Mouse (Mus musculus) cerebellum, adult 2 months (tissue): ENCODE data around the gene Tiprl. TPM values are rescaled to one million over a fixed set of nuclear protein-coding genes. Genes with fewer than 3 reads are reported as not detected.

ENCODE experiments used
- DNase-seq, 2 experiments: peaks; one replicate each; pipeline ENCODE4 v3.0.0; 2021
- H3K27ac ChIP-seq: fragments of 200-500 bp; 2 replicates; pipeline ENCODE4 v1.5.1; 2012; ENCODE audit warnings: low read length, control low read depth, inconsistent platforms; ENCODE audit not compliant: insufficient read depth
- H3K27me3 ChIP-seq: fragments of 200-500 bp; 2 replicates; pipeline ENCODE4 v1.6.1; 2012; ENCODE audit warnings: inconsistent platforms, mild to moderate bottlenecking, low read length, moderate library complexity; ENCODE audit not compliant: control insufficient read depth, insufficient read depth
- H3K4me1 ChIP-seq: fragments of 200-500 bp; 2 replicates; pipeline ENCODE4 v1.6.1; 2011; ENCODE audit warnings: low read length; ENCODE audit not compliant: control insufficient read depth, insufficient read depth
- H3K4me3 ChIP-seq: fragments of 200-500 bp; replicated peaks from 2 replicates; pipeline ENCODE3; 2011; ENCODE audit warnings: mild to moderate bottlenecking, low read depth, low read length, control low read depth; ENCODE audit not compliant: insufficient read depth
- CTCF ChIP-seq: fragments of 200-500 bp; IDR thresholded peaks from 2 replicates; pipeline ENCODE4 v1.5.1; 2011; ENCODE audit warnings: low read depth, mild to moderate bottlenecking, control low read depth, low read length, moderate library complexity, borderline replicate concordance; ENCODE audit not compliant: insufficient read depth
- POLR2A ChIP-seq: fragments of 200-500 bp; IDR thresholded peaks from 2 replicates; pipeline ENCODE4 v1.6.1; 2011; ENCODE audit warnings: low read length, control low read depth, borderline replicate concordance; ENCODE audit not compliant: insufficient read depth
- WGBS: fragments of 180-500 bp; shearing (Covaris S2); methylation state at CpG from one replicate; pipeline ENCODE4 v1.1.7; 2018; 5-methylcytosine and 5-hydroxymethylcytosine counted together
- polyA plus RNA-seq: library from polyadenylated mRNA; depleted of rRNA; stranded (reverse); fragments of >200 nt; gene quantifications from 2 replicates; pipeline ENCODE4 v1.2.3, GENCODE M21; 2012

Gene Tiprl
- polyA plus RNA-seq, 1 experiment: 52.2 TPM

DNA sequence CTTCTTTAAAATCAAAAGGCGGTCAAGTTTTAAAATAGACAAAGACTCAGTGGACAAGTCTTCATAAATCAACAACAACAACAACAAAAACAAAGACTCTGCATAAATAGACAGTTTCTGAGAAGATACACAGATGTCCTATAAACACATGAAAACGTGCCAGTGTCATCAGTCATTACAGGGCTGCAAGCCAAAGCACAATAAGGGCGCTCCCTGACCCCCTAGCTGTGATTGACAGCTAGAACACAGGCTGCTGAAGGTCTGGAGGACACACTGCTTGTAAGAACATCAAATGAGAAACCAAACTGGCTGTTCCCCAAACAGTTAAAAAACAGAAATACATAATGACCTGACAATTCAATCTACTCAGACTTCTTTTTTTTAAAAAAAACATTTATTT, 37.2 kb downstream of the Tiprl start:
- WGBS: 43% methylated on average over 3 of the region's 3 CpGs
- no peak for DNase-seq
- no peaks in the 10 kb centered on the region for H3K27me3 ChIP-seq
- H3K4me1 ChIP-seq: no peaks in the 10 kb centered on the region
- TF ChIP-seq CTCF: no peak
- no peak for TF ChIP-seq POLR2A
- H3K4me3 ChIP-seq: no peak overlapping the region
- no peak overlapping the region for H3K27ac ChIP-seq

GRCm38 (mm10) chr1:165198951-165199350, 37.8 kb downstream of the Tiprl start:
- Histone ChIP-seq H3K27me3 (no peaks in the 10 kb centered on the region), H3K4me1 (no peaks in the 10 kb centered on the region), H3K27ac (no peak overlapping the region), H3K4me3 (no peak overlapping the region)
- DNase-seq: no peak
- WGBS: 62% methylated on average over 1 of the region's 1 CpGs
- no peak for TF ChIP-seq POLR2A
- no peak for TF ChIP-seq CTCF

DNA sequence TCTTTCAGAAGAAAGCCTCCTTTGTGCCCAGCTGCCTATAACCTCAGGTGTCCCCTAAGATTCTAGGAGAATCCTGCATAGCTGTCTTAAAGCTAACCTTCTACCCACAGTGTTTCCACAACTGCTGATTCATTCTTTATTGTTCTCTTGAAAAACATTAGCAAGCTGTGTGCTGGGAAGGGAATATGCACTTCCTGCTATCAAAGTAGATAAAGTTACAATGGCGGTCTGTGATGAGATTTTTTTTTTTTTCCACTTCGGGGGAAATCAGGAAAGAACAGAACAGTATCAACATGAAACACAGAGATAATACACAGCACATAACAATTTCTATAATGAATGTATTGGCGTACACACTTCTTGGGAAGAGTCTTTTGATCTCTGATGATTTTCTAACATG, 38.9 kb downstream of the Tiprl start:
- DNase-seq: no peak
- no peak for TF ChIP-seq POLR2A
- TF ChIP-seq CTCF: no peak
- 78% methylated on average over 3 of the region's 3 CpGs for WGBS
- no peaks in the 10 kb centered on the region for H3K27me3 ChIP-seq
- no peak overlapping the region for H3K27ac ChIP-seq
- H3K4me3 ChIP-seq: no peak overlapping the region
- H3K4me1 ChIP-seq: no peaks in the 10 kb centered on the region

DNA sequence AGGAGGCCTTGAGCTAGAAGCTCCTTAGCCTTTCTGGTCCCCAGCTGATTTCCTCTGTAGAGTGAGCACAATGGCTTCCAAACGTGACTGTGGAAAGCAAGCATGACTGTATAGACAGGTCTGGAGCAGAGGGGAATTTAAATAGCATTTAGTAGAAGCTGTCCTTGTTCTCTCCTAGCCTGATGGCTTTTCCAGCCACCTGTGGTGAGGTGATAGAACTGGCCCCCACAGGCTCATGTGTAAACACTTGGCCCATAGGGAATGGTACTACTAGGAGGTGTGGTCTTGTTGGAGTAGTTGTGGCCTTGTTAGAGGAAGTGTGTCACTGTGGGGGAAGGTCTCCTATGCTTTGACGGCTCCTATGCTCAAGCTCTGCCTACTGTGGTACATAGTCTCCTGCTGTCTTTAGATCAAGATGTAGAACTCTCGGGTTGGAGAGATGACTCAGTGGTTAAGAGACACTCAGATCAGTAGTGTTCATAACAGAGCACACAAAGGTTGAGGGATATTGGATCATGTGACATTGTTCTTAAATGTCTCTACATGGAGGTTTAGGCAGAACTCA, 41.3 kb downstream of the Tiprl start:
- Histone ChIP-seq H3K27ac (no peak overlapping the region), H3K4me1 (no peaks in the 10 kb centered on the region), H3K4me3 (no peak overlapping the region), H3K27me3 (no peaks in the 10 kb centered on the region)
- 88% methylated on average over 3 of the region's 3 CpGs for WGBS
- DNase-seq: no peak
- TF ChIP-seq CTCF (no peak), POLR2A (no peak)

DNA sequence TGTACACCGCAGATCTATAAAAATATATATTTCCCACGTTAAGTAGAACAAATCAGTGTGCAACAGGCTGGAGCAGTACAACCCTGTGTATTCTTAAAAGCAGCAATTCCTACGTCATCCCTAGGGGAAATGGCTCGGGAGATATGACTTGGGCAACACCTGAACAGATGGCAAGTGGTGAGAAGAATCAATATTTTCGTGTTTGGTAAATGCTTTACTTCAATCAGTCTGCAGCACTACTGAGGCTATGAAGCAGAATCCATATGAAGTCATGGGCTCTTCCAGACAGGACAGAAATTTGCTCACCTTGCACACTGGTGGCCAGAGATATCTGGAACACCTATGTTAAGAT, 42.2 kb downstream of the Tiprl start:
- H3K4me1 ChIP-seq: no peaks in the 10 kb centered on the region
- TF ChIP-seq CTCF (no peak), POLR2A (no peak)
- H3K27me3 ChIP-seq: no peaks in the 10 kb centered on the region
- WGBS: 5% methylated on average over 5 of the region's 5 CpGs
- peak overlapping the region; percentile 66 for H3K4me3 ChIP-seq
- DNase-seq: no peak
- no peak overlapping the region for H3K27ac ChIP-seq

DNA sequence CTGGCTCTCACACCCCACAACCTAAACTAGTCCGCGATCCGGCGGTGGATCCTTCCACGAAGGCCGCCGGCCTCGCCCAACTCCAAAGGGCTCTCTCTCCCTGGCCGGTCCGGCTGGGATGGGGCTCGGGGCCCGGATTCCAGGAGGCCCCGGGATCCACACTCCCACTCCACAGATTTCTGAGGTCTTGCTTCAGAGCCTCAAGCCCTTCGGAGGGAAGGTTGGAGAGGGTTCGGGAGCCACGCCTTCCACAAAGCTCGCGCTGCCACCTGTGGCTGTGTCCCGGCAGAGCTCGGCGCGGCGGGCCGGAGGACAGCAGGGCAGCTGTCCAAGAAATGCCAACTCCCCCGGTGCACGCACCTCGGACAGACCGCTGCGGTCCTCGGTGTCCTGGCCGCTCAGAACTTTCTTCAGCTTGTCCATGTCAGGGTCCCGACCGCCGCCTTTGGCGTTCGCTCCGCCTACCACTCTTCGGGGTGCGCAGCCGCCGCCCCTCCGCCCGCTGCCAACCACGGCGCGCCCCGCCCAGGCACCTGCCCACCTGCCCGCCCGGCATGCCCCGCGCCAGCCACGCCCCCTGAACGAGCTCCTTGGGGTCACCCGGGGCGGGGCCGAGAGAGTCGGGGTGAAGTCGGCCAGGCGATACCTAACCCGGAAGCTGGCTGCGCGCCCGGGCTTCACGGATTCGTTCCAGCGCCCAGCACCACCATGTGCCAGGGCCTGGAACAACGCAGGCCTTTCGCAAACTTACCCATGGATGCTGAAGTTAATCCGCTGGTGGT, 42.7 kb downstream of the Tiprl start, which contains the start of gene Sft2d2:
TSS of gene Sft2d2 (minus strand) at position 559 of the 782 bp plus-strand sequence.
- no peak for TF ChIP-seq POLR2A
- TF ChIP-seq CTCF: no peak
- Histone ChIP-seq H3K27ac (no peak within 1 kb of the TSS), H3K4me3 (peak within 1 kb of the TSS; percentile 66), H3K4me1 (no peaks in the 10 kb centered on the region), H3K27me3 (no peaks in the 10 kb centered on the region)
- DNase-seq: peak; percentile 72 to 74
- WGBS: under 1% methylated on average over 69 of the region's 69 CpGs

DNA sequence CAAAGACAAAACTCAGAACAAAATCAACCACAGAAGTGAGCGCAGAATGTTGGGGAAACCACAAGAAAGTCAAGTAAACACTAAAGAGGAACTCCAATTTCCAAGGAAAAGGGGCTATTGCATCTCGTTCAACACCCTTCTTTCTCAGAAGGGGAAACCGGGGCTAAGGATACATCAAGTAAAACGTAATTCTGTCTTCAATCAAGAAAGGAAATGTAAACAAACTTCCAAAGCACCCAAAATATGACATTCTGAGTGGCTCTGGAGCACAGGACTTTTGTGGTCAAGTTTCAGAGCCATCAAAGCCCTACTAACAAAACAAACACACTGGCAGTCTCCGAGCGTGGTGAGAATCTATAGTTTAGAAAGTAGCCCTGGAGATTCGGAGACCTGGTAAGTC, 43.4 kb downstream of the Tiprl start:
- DNase-seq: no peak
- 40% methylated on average over 7 of the region's 7 CpGs for WGBS
- H3K4me1 ChIP-seq: no peaks in the 10 kb centered on the region
- no peaks in the 10 kb centered on the region for H3K27me3 ChIP-seq
- peak overlapping the region; percentile 66 for H3K4me3 ChIP-seq
- H3K27ac ChIP-seq: no peak overlapping the region
- no peak for TF ChIP-seq CTCF
- no peak for TF ChIP-seq POLR2A

GRCm38 (mm10) chr1:165192714-165193264, 44.0 kb downstream of the Tiprl start:
- H3K4me3 ChIP-seq: no peak overlapping the region
- 89% methylated on average over 10 of the region's 10 CpGs for WGBS
- H3K27me3 ChIP-seq: no peaks in the 10 kb centered on the region
- no peak overlapping the region for H3K27ac ChIP-seq
- DNase-seq: no peak
- H3K4me1 ChIP-seq: no peaks in the 10 kb centered on the region
- TF ChIP-seq CTCF (no peak), POLR2A (no peak)

DNA sequence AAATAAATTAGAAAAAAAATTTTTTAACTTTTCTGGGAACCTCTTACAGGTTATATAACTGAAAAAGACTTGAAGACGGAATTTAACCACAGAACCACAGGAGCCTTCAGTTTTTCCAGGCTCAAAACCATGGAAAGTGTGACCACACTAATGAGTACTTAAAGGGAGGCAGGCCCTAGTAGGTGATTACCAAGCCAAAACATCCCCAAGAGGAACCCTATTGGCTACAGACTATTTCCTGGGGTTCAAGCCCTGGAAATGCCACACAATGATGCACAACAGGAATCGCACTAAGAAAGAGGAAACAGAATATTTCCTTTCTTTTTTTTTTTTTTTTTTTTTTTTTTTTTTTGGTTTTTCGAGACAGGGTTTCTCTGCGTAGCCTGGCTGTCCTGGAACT, 44.7 kb downstream of the Tiprl start:
- Histone ChIP-seq H3K27me3 (no peaks in the 10 kb centered on the region), H3K4me1 (no peaks in the 10 kb centered on the region), H3K27ac (no peak overlapping the region), H3K4me3 (no peak overlapping the region)
- 84% methylated on average over 4 of the region's 4 CpGs for WGBS
- TF ChIP-seq POLR2A: no peak
- no peak for TF ChIP-seq CTCF
- no peak for DNase-seq
